Mouse (Mus musculus) ES-E14 (cell line): ENCODE data around the gene Ms4a6b. TPM values are rescaled to one million over a fixed set of nuclear protein-coding genes. Genes with fewer than 3 reads are reported as not detected.
"Not testable (repeated sequence)": the region's sequence is repeated elsewhere in the genome, so short reads cannot be mapped to it uniquely, and the experiment has no call there.

Source experiments
- DNase-seq: peaks from one replicate; pipeline ENCODE4 v3.0.0-alpha.2; 2013; ENCODE audit warnings: low read depth, low spot score
- H3K27ac ChIP-seq: 2 replicates; pipeline ENCODE4 v1.5.1; 2012; ENCODE audit warnings: low read depth, mild to moderate bottlenecking, low read length, moderate library complexity, mixed read lengths; ENCODE audit not compliant: poor library complexity, insufficient read depth, severe bottlenecking
- H3K36me3 ChIP-seq: 2 replicates; pipeline ENCODE4 v1.6.1; 2012; ENCODE audit warnings: mild to moderate bottlenecking, low read length, moderate library complexity, mixed read lengths; ENCODE audit not compliant: control insufficient read depth, poor library complexity, insufficient read depth, severe bottlenecking
- H3K4me1 ChIP-seq, 2 experiments: fragments of 150-350 bp in 1 of 2; sonication (generic) in 1 of 2; 2 replicates each; pipeline ENCODE4 v1.6.1; 2012; ENCODE audit warnings: low read length in 2 of 2, mild to moderate bottlenecking in 1 of 2, mixed read lengths in 1 of 2; ENCODE audit not compliant: control insufficient read depth in 2 of 2, insufficient read depth in 2 of 2, poor library complexity in 1 of 2
- H3K4me3 ChIP-seq, 2 experiments: fragments of 150-350 bp in 1 of 2; sonication (generic) in 1 of 2; 2 replicates each; pipeline ENCODE4 v1.5.1; 2012; ENCODE audit warnings: low read length in 2 of 2, low read depth in 1 of 2, mild to moderate bottlenecking in 1 of 2, mixed read lengths in 1 of 2; ENCODE audit not compliant: insufficient read depth in 1 of 2, poor library complexity in 1 of 2, severe bottlenecking in 1 of 2
- H3K9ac ChIP-seq: 2 replicates; pipeline ENCODE4 v1.6.1; 2012; ENCODE audit warnings: low read depth, mild to moderate bottlenecking, low read length, mixed read lengths; ENCODE audit not compliant: poor library complexity, insufficient read depth, severe bottlenecking
- H3K9me3 ChIP-seq: fragments of 150-350 bp; sonication (generic); 2 replicates; pipeline ENCODE4 v1.6.1; 2012; ENCODE audit warnings: low read depth, mild to moderate bottlenecking, low read length; ENCODE audit not compliant: control insufficient read depth, insufficient read depth
- CHD2 ChIP-seq: IDR thresholded peaks from 2 replicates; pipeline ENCODE4 v1.6.1; 2014; ENCODE audit warnings: mild to moderate bottlenecking, low read depth, low read length, inconsistent platforms
- HCFC1 ChIP-seq: IDR thresholded peaks from 2 replicates; pipeline ENCODE4 v1.6.1; 2012; ENCODE audit warnings: low read length, inconsistent platforms, borderline replicate concordance; ENCODE audit not compliant: insufficient read depth
- MAFK ChIP-seq: IDR thresholded peaks from 2 replicates; pipeline ENCODE4 v1.6.1; 2014; ENCODE audit warnings: mild to moderate bottlenecking, low read depth, low read length, inconsistent platforms; ENCODE audit not compliant: insufficient read depth
- ZC3H11A ChIP-seq: IDR thresholded peaks from 2 replicates; pipeline ENCODE4 v1.6.1; 2012; ENCODE audit warnings: low read depth, mild to moderate bottlenecking, inconsistent platforms, low read length, borderline replicate concordance
- ZNF384 ChIP-seq: IDR thresholded peaks from 2 replicates; pipeline ENCODE4 v1.6.1; 2012; ENCODE audit warnings: low read depth, low read length, inconsistent platforms
- in situ Hi-C, 2 experiments: fragments of 600-800 bp; cut with MboI; formaldehyde crosslinking; loops; one replicate each; pipeline ENCODE4 v1.15.1; 2025; ENCODE audit warnings: low sequenced_read_pairs in 2 of 2, inconsistent platforms in 1 of 2; ENCODE audit not compliant: unreplicated experiment in 2 of 2
- total RNA-seq: library from RNA; depleted of rRNA; stranded (reverse); fragments of 300-350 nt; gene quantifications from 2 replicates; pipeline ENCODE4 v1.2.3, GENCODE M21; 2012

Gene Ms4a6b
- total RNA-seq, 1 experiment: not detected

DNA sequence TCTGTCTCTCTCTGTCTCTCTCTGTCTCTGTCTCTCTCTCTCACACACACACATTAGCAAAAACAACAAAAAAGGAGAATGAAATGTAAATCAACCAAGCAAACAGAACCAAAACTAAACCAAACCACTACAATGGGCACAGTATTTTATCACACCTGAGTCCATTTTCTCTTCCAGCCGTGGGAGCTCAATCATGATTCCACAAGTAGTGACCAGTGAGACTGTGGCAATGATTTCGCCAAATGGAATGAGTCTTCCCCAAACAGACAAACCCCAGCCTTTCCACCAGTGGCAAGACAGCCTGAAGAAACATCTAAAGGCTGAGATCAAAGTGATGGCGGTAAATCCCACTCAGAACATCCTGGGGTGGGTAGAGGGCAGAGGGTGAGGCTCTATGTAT lies 3.8 kb downstream of the Ms4a6b start:
- no peak overlapping the region for H3K4me3 ChIP-seq
- H3K9ac ChIP-seq: no peak overlapping the region
- DNase-seq: no peak
- H3K9me3 ChIP-seq: no peaks in the 10 kb centered on the region
- in situ Hi-C loops: no loop called here
- no peak overlapping the region for H3K27ac ChIP-seq
- no peak for TF ChIP-seq ZC3H11A
- TF ChIP-seq HCFC1: no peak
- TF ChIP-seq ZNF384: no peak
- H3K4me1 ChIP-seq: no peaks in the 10 kb centered on the region
- H3K36me3 ChIP-seq: no peaks in the 10 kb centered on the region

DNA sequence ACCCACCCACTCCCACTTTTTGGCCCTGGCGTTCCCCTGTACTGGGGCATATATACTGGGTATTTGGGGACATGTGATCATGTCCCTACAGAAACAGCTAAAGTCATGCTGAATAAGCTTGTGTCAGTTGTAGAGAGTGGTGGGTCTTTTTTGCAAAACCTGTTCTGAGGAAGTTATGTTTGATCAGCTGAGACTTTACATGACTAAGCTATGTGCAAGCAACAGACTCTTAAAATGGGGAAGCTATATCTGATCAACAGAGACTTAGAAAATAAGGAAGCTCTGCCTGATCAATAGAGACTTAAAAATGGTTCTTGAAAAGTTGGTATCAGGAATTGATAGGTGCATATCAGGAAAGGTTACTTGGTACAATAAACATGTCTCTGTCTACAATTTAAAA lies 17.1 kb downstream of the Ms4a6b start:
- in situ Hi-C loops: no loop called here
- no peak overlapping the region for H3K9ac ChIP-seq
- H3K36me3 ChIP-seq: no peaks in the 10 kb centered on the region
- TF ChIP-seq HCFC1 (no peak), ZNF384 (no peak), CHD2 (no peak), MAFK (no peak), ZC3H11A (no peak)
- DNase-seq: no peak
- no peaks in the 10 kb centered on the region for H3K9me3 ChIP-seq
- peaks cover 0 to 6% of the 10 kb centered on the region in 2 experiments; a peak in 1 of 4 replicates for H3K4me1 ChIP-seq
- no peak overlapping the region for H3K4me3 ChIP-seq
- H3K27ac ChIP-seq: no peak overlapping the region

DNA sequence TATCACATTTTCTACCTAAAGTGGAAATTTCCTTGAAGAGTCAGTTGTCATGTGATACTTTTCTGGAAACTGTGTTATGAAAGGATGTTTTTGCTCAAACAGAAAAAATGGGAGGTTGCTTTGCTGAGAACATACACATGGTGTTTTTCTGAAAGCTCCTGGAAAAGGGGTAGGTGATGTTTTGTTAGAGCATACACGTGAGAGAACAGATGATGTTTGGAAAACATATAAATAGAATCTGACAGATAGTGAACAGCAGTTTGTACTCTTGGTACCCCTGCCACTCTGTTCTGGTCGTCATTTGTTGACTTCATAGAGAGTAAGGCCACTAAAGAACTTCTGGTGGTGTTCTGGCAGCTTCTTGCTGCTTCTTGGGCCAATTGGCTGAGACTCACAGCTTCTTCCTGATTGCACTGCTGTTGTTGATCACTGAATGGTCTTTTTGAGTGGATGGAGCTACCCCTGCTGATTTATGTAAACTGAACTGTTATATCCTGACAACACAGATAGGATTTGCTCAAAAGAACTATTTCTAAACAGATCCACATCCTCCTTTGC lies 17.7 kb downstream of the Ms4a6b start:
- H3K9ac ChIP-seq: no peak overlapping the region
- no peaks in the 10 kb centered on the region for H3K36me3 ChIP-seq
- DNase-seq: no peak
- in situ Hi-C loops: no loop called here
- peaks cover 0 to 6% of the 10 kb centered on the region in 2 experiments; a peak in 1 of 4 replicates for H3K4me1 ChIP-seq
- TF ChIP-seq CHD2 (no peak), MAFK (no peak), HCFC1 (no peak), ZC3H11A (no peak), ZNF384 (no peak)
- no peak overlapping the region for H3K27ac ChIP-seq
- H3K9me3 ChIP-seq: no peaks in the 10 kb centered on the region
- H3K4me3 ChIP-seq: no peak overlapping the region

DNA sequence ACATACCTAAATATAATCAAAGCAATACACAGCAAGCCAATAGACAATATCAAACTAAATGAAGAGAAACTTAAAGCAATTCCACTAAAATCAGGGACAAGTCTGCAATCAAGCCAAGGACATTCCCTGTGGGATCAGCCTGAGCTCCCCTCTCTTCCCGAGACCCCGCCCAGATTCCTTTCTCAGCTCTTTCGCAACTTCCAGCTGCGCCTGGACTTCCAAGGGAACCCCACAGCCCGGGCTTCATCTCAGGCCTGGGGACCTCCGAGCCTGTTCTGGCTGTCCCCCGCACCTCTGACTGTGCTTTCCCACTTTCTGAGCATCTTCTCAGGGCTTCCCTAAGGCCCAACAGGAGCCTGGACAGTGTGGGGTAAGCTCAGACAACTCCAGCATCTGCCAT lies 20.3 kb downstream of the Ms4a6b start, which contains the start of gene Ms4a4d:
Gene Ms4a4d (plus strand): TSS at position 209 of the 400 bp plus-strand sequence.
- H3K4me3 ChIP-seq: peak within 1 kb of the TSS in 1 of 2 experiments; percentile 34; a peak in 2 of 4 replicates
- DNase-seq: peak; percentile 22
- H3K9me3 ChIP-seq: no peaks in the 10 kb centered on the region
- no peak for TF ChIP-seq ZNF384
- peak within 1 kb of the TSS; percentile 18; the same call in 1 of the 2 replicates for H3K27ac ChIP-seq
- no peaks in the 10 kb centered on the region for H3K36me3 ChIP-seq
- in situ Hi-C loops: no loop called here
- H3K4me1 ChIP-seq: peaks cover 0 to 6% of the 10 kb centered on the region in 2 experiments; a peak in 1 of 4 replicates
- H3K9ac ChIP-seq: no peak within 1 kb of the TSS

DNA sequence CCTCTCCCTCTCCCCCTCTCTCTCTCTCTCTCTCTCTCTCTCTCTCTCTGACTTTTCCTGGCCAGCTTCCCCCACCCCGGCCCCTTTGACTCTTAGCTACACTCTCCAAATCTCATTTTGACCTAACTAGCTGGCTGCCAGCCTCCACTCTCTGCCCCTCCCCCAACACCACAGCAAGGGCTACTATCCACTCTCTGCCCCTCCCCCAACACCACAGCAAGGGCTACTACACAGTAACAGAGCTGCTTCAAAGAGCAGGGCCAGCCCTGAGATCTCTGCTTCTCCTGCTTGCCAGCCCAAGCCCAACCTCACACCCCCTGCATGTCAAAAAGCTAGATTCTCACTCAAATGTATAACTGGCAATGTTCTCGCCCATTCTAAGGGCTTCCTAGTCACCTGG lies 21.0 kb downstream of the Ms4a6b start:
- in situ Hi-C loops: no loop called here

DNA sequence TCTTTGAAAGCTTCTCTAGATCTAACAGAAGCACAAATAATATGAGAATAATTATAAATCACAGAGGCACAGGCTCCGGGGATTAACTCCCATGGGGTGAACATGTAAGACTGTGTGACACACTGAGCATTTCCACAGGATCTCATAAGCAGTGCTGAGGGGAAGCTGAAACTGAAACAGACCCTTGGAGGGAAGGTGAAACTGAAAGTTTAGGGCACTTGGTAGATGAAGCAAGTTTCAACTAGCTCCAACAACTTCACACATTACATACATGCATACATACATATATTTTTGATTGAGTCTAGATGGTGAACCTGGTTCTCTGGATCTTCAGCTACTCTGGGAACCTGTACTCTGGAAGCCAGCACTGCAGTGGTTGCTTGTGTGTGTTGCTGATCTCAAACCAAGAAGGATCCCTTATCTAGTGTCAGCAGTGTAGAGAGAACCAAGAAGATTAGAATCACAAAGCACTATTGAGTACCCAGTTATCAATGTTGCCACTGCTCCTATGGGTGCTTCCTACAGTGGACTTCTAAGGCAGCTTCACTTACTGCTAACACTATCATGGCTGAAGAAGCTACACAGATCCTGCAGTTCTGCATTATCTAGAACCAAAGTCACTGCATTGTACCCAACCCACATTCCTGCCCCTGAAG lies 24.0 kb downstream of the Ms4a6b start:
- in situ Hi-C loops, H3K4me3 ChIP-seq, H3K4me1 ChIP-seq, H3K36me3 ChIP-seq, H3K9ac ChIP-seq, DNase-seq, H3K9me3 ChIP-seq, H3K27ac ChIP-seq: not testable (repeated sequence)

More for the DNA sequence above, 21.0 kb downstream of the Ms4a6b start:
- peak; percentile 29 for DNase-seq
- no peak overlapping the region for H3K9ac ChIP-seq
- H3K4me1 ChIP-seq: peaks cover 0 to 6% of the 10 kb centered on the region in 2 experiments; a peak in 1 of 4 replicates
- H3K4me3 ChIP-seq: no peak overlapping the region
- no peaks in the 10 kb centered on the region for H3K9me3 ChIP-seq
- H3K27ac ChIP-seq: no peak overlapping the region
- no peaks in the 10 kb centered on the region for H3K36me3 ChIP-seq
- no peak for TF ChIP-seq ZC3H11A
- TF ChIP-seq MAFK: no peak
- no peak for TF ChIP-seq HCFC1
- no peak for TF ChIP-seq ZNF384
- no peak for TF ChIP-seq CHD2
